Mouse (Mus musculus) heart, adult 2 months (tissue): ENCODE results near the gene Azin2. TPM values are rescaled to one million over a fixed set of nuclear protein-coding genes. Genes with fewer than 3 reads are reported as not detected.

Experiments
- DNase-seq, 2 experiments: peaks; one replicate each; pipeline ENCODE4 v3.0.0; 2021
- H3K27ac ChIP-seq: fragments of 200-600 bp; 2 replicates; pipeline ENCODE4 v1.8.1; 2022
- H3K27me3 ChIP-seq: fragments of 200-500 bp; 2 replicates; pipeline ENCODE4 v1.6.1; 2012; ENCODE audit warnings: mild to moderate bottlenecking, low read length, inconsistent platforms, mixed read lengths; ENCODE audit not compliant: control insufficient read depth, insufficient read depth
- H3K36me3 ChIP-seq: fragments of 200-500 bp; 2 replicates; pipeline ENCODE4 v1.6.1; 2012; ENCODE audit warnings: low read length, inconsistent platforms; ENCODE audit not compliant: control insufficient read depth, insufficient read depth
- H3K4me1 ChIP-seq: fragments of 200-500 bp; 2 replicates; pipeline ENCODE4 v1.6.1; 2011; ENCODE audit warnings: low read length; ENCODE audit not compliant: control insufficient read depth, insufficient read depth
- H3K4me3 ChIP-seq: fragments of 200-600 bp; 2 replicates; pipeline ENCODE4 v1.8.1; 2022
- H3K79me2 ChIP-seq: fragments of 200-500 bp; replicated peaks from 2 replicates; pipeline ENCODE4 v1.6.1; 2012; ENCODE audit warnings: mild to moderate bottlenecking, inconsistent platforms, low read length, moderate library complexity, mixed read lengths; ENCODE audit not compliant: control insufficient read depth, insufficient read depth
- H3K9ac ChIP-seq: fragments of 200-500 bp; 2 replicates; pipeline ENCODE4 v1.6.1; 2012; ENCODE audit warnings: low read depth, mild to moderate bottlenecking, control low read depth, inconsistent platforms, low read length, mixed read lengths
- CTCF ChIP-seq: fragments of 200-600 bp; IDR thresholded peaks from 2 replicates; pipeline ENCODE4 v1.8.1; 2022; ENCODE audit warnings: antibody characterized with exemption, mild to moderate bottlenecking, moderate library complexity
- EP300 ChIP-seq: fragments of 200-500 bp; IDR thresholded peaks from 2 replicates; pipeline ENCODE4 v1.6.1; 2011; ENCODE audit warnings: low read depth, low read length, control low read depth; ENCODE audit not compliant: insufficient read depth
- POLR2A ChIP-seq: fragments of 200-500 bp; IDR thresholded peaks from 2 replicates; pipeline ENCODE4 v1.6.1; 2011; ENCODE audit warnings: mild to moderate bottlenecking, low read depth, low read length, control low read depth; ENCODE audit not compliant: insufficient read depth
- WGBS: fragments of 180-500 bp; shearing (Covaris S2); methylation state at CpG from one replicate; pipeline ENCODE4 v1.1.7; 2018; 5-methylcytosine and 5-hydroxymethylcytosine counted together
- intact Hi-C: fragments of 180-260 bp; cut with DNase I; formaldehyde crosslinking; loops from one replicate; pipeline ENCODE4 v1.15.1; 2025
- polyA plus RNA-seq: library from polyadenylated mRNA; depleted of rRNA; stranded (reverse); fragments of >200 nt; gene quantifications from 2 replicates; pipeline ENCODE4 v1.2.3, GENCODE M21; 2012
- total RNA-seq, 2 experiments: library from RNA; stranded (reverse); gene quantifications; 2 replicates each; pipeline ENCODE4 v1.2.3; 2021

Gene Azin2
- total and polyA plus RNA-seq, 3 experiments, result 2.0 to 3.7 (median 3.0) TPM

DNA sequence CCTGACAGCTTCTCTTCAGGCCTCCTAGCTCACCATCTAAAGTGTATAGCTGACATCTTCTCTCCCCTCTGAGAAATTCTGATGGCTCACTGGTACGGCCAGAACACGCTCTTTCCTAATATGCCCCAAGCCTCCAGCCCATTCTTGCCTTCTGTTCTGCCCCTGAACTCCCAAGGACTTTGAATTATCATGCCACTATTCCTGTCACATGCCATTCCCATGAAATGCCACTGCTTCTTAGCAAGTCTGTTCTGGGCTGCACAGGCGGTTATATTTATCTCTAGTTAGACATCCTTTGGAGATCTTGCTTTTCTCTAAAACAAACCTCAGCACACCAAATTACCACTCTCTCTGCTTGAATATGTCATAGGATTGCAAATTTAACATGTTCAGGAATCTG, 38.6 kb downstream of the Azin2 start:
- intact Hi-C loops, result no loop called here
- TF ChIP-seq CTCF, result no peak
- Histone ChIP-seq H3K9ac (no peak overlapping the region), H3K4me1 (peaks cover 3% of the 10 kb centered on the region), H3K27ac (no peak overlapping the region), H3K36me3 (no peaks in the 10 kb centered on the region), H3K79me2 (no peaks in the 10 kb centered on the region), H3K4me3 (no peak overlapping the region), H3K27me3 (no peaks in the 10 kb centered on the region)
- WGBS, result 67% methylated on average over 3 of the region's 3 CpGs
- DNase-seq, result no peak

GRCm38 (mm10) chr4:128919106-128919505, 43.1 kb downstream of the Azin2 start:
- H3K27me3 ChIP-seq, result no peaks in the 10 kb centered on the region
- H3K4me1 ChIP-seq, result peaks cover 2% of the 10 kb centered on the region
- 22% methylated on average over 10 of the region's 10 CpGs for WGBS
- DNase-seq, result no peak
- intact Hi-C loops, result no loop called here
- H3K79me2 ChIP-seq, result no peaks in the 10 kb centered on the region
- TF ChIP-seq POLR2A (no peak), EP300 (no peak), CTCF (no peak)
- no peaks in the 10 kb centered on the region for H3K36me3 ChIP-seq
- H3K27ac ChIP-seq, result no peak overlapping the region
- H3K4me3 ChIP-seq, result no peak overlapping the region
- H3K9ac ChIP-seq, result no peak overlapping the region

DNA sequence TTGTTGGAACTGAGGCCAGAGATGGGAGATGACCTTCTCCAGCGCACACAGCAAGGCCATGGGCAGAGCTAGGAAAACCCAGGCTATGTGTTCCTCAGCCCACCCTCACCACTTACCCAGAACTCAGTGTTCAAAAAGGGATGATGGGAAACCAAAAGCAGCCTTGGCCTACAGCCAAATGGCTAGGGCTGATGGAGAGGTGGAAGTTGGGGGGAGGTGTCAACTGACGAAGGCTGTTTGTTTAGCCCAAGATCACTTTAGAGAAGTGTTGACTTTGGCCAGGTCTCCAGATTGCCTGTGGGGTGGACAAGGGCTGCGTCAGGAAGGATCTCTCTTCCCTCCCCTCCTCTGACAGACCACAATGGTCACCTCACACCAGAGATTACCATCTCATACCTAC, 44.1 kb downstream of the Azin2 start:
- Histone ChIP-seq H3K4me1 (peaks cover 2% of the 10 kb centered on the region), H3K27me3 (no peaks in the 10 kb centered on the region), H3K79me2 (no peaks in the 10 kb centered on the region), H3K4me3 (no peak overlapping the region), H3K9ac (no peak overlapping the region), H3K36me3 (no peaks in the 10 kb centered on the region), H3K27ac (no peak overlapping the region)
- TF ChIP-seq CTCF, result no peak
- no peak for TF ChIP-seq POLR2A
- TF ChIP-seq EP300, result no peak
- intact Hi-C loops, result no loop called here
- 28% methylated on average over 3 of the region's 3 CpGs for WGBS
- no peak for DNase-seq

DNA sequence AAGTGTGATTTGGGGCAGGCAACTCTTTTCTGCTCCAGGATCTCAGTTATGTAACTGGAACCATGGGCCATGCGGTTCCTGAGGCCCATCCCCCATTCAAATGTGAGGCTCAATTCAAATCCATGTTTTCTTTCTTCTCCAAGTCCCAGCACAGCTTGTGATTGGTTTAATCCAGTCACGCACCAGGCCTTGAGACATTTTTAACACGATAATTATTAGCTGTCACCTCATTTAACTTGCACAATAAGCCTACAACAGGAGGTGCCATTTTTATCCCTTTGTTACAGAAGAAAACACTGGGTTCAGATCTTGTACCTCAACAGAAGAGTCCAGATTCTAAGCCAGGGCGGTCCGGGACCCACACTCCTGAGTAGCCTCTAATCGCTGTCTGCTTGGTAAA, 44.5 kb downstream of the Azin2 start:
- no peak overlapping the region for H3K9ac ChIP-seq
- intact Hi-C loops, result no loop called here
- H3K36me3 ChIP-seq, result no peaks in the 10 kb centered on the region
- 78% methylated on average over 6 of the region's 6 CpGs for WGBS
- no peaks in the 10 kb centered on the region for H3K79me2 ChIP-seq
- no peaks in the 10 kb centered on the region for H3K27me3 ChIP-seq
- H3K4me1 ChIP-seq, result peaks cover 2% of the 10 kb centered on the region
- TF ChIP-seq POLR2A (no peak), EP300 (no peak), CTCF (no peak)
- no peak overlapping the region for H3K4me3 ChIP-seq
- H3K27ac ChIP-seq, result no peak overlapping the region
- DNase-seq, result no peak

DNA sequence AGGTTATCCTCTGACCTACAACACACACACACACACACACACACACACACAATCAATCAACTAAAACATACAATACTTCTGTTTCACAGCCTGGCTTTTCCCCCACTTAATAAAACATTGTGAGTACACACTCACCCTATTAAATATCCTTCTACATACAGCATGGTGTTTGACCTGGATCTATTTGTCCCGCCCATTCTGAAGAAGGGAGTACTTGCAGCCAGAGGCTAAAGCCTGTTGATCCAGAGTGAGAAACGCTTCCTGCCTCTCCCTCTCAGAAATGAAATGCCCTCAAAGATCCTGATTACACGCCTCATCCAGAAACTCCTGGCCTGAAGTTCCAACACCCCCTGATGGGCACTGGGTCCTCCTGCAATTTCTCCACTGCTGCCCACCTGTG, 45.1 kb downstream of the Azin2 start:
- no peaks in the 10 kb centered on the region for H3K79me2 ChIP-seq
- intact Hi-C loops, result no loop called here
- H3K27me3 ChIP-seq, result no peaks in the 10 kb centered on the region
- peaks cover 2% of the 10 kb centered on the region for H3K4me1 ChIP-seq
- TF ChIP-seq CTCF (no peak), EP300 (no peak), POLR2A (no peak)
- H3K36me3 ChIP-seq, result no peaks in the 10 kb centered on the region
- WGBS, result 55% methylated on average over 3 of the region's 3 CpGs
- H3K4me3 ChIP-seq, result no peak overlapping the region
- no peak for DNase-seq
- no peak overlapping the region for H3K27ac ChIP-seq
- no peak overlapping the region for H3K9ac ChIP-seq

GRCm38 (mm10) chr4:128913794-128914193, 48.4 kb downstream of the Azin2 start:
- DNase-seq, result no peak
- 17% methylated on average over 4 of the region's 4 CpGs for WGBS
- intact Hi-C loops, result no loop called here
- Histone ChIP-seq H3K79me2 (no peaks in the 10 kb centered on the region), H3K4me1 (no peaks in the 10 kb centered on the region; the same call in 1 of the 2 replicates), H3K27ac (no peak overlapping the region), H3K9ac (no peak overlapping the region), H3K4me3 (no peak overlapping the region), H3K36me3 (no peaks in the 10 kb centered on the region), H3K27me3 (no peaks in the 10 kb centered on the region)
- TF ChIP-seq POLR2A (no peak), EP300 (no peak), CTCF (no peak)

DNA sequence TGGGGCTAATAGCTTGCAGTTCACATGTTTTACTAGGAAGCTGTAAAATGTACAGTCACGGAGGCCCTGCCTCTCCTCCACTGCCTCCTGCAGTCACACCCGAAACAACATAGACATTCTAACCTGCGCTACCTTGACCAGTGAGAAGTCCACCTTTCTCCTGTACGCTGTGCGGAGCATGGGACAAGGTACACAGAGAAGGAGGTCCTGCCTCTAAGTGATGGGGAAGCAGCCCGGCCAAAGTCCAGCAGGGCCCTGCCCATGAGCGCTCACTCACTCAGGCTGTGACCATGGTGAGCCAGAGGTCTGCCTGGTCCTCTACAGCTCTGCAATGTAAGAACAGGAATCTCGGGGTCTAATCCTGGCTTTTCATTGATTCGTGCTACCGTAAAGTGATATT, 50.2 kb downstream of the Azin2 start:
- Histone ChIP-seq H3K27me3 (no peaks in the 10 kb centered on the region), H3K9ac (no peak overlapping the region), H3K4me3 (no peak overlapping the region), H3K4me1 (no peaks in the 10 kb centered on the region), H3K79me2 (no peaks in the 10 kb centered on the region), H3K36me3 (no peaks in the 10 kb centered on the region), H3K27ac (no peak overlapping the region)
- intact Hi-C loops, result no loop called here
- TF ChIP-seq EP300 (no peak), POLR2A (no peak), CTCF (no peak)
- WGBS, result 92% methylated on average over 10 of the region's 10 CpGs
- DNase-seq, result no peak
